Mouse (Mus musculus) lung, adult 2 months (tissue): ENCODE data around the gene Prr29.

Experiments
- CTCF ChIP-seq: fragments of 200-500 bp; IDR thresholded peaks from 2 replicates; pipeline ENCODE4 v1.5.1; 2011; ENCODE audit warnings: mild to moderate bottlenecking, low read length, control low read depth; ENCODE audit not compliant: insufficient read depth
- POLR2A ChIP-seq: fragments of 200-500 bp; IDR thresholded peaks from 2 replicates; pipeline ENCODE4 v1.6.1; 2011; ENCODE audit warnings: low read depth, mild to moderate bottlenecking, control low read depth, low read length, borderline replicate concordance; ENCODE audit errors: extremely low read depth

GRCm38 (mm10) chr11:106417860-106418259, 52.6 kb downstream of the Prr29 start:
- TF ChIP-seq CTCF (no peak), POLR2A (no peak)
